Mouse (Mus musculus) heart, embryonic 16.5 days (tissue): Measurements from ENCODE around the gene Gm21964. TPM values are rescaled to one million over a fixed set of nuclear protein-coding genes. Genes with fewer than 3 reads are reported as not detected.
A peak's percentile ranks its signal among the peaks of the same experiment; 100 is the strongest.

Source experiments
- ATAC-seq: fragments of 200-750 bp; cut with Nextera tagmentation; replicated peaks from 2 replicates; pipeline ENCODE4 v1.8.0; 2017; ENCODE audit warnings: moderate number of reproducible peaks; ENCODE audit not compliant: insufficient read depth, low FRiP score; ENCODE audit errors: extremely low read depth
- H3K27ac ChIP-seq: fragments of 300-500 bp; sonication (generic); 2 replicates; pipeline ENCODE4 v1.5.1; 2014; ENCODE audit warnings: mild to moderate bottlenecking, low read length, control low read depth, moderate library complexity
- H3K27me3 ChIP-seq: fragments of 300-500 bp; sonication (generic); 2 replicates; pipeline ENCODE4 v1.6.1; 2014; ENCODE audit warnings: low read length, mixed read lengths; ENCODE audit not compliant: control insufficient read depth, insufficient read depth
- H3K36me3 ChIP-seq: fragments of 300-500 bp; sonication (generic); 2 replicates; pipeline ENCODE4 v1.6.1; 2014; ENCODE audit not compliant: control insufficient read depth, insufficient read depth
- H3K4me1 ChIP-seq: fragments of 300-500 bp; sonication (generic); 2 replicates; pipeline ENCODE4 v1.6.1; 2014; ENCODE audit warnings: low read length, mixed read lengths; ENCODE audit not compliant: control insufficient read depth, insufficient read depth
- H3K4me2 ChIP-seq: fragments of 300-500 bp; sonication (generic); 2 replicates; pipeline ENCODE4 v1.6.1; 2014; ENCODE audit warnings: low read depth, mild to moderate bottlenecking, control low read depth, low read length
- H3K4me3 ChIP-seq: fragments of 300-500 bp; sonication (generic); 2 replicates; pipeline ENCODE4 v1.5.1; 2014; ENCODE audit warnings: mild to moderate bottlenecking, control low read depth, low read length
- H3K9ac ChIP-seq: fragments of 300-500 bp; sonication (generic); 2 replicates; pipeline ENCODE4 v1.6.1; 2014; ENCODE audit warnings: low read length, control low read depth
- H3K9me3 ChIP-seq: fragments of 300-500 bp; sonication (generic); replicated peaks from 2 replicates; pipeline ENCODE4 v1.6.1; 2016; ENCODE audit warnings: low read length; ENCODE audit not compliant: control insufficient read depth
- WGBS: fragments of 180-500 bp; shearing (Covaris S2); extraction: QIAGEN DNeasy Blood & Tissue Kit; methylation state at CpG from one replicate; pipeline ENCODE4 v1.1.7; 2014; 5-methylcytosine and 5-hydroxymethylcytosine counted together
- polyA plus RNA-seq: library from polyadenylated mRNA; unstranded; fragments of >200 nt; fragmentation: Nextera tagmentation; extraction: Ambion mirVana; gene quantifications from 2 replicates; pipeline ENCODE4 v1.2.1, GENCODE M21; 2015

Gm21964 gene
- not detected in 2 replicates for polyA plus RNA-seq

DNA sequence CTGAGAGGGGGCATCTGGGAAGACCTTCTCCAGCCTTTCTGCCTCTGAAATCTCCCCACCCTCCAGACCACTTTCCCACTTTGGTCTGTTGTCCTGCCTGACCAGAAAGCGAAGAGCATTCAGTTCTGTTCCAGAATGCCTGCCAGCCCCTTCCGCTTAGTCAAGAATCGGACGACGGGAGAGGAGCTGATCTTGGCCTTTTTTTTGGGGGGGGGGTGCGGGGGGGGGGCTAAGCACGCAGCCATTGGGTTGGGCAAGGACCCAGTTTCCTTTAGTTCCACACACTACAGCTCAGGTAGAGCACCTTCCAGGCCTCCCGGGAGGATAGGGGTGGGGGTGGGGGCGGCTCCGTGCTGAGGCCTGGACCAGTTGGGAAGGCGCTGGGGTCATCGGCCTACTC lies at the start of gene Gm21964:
Gene Gm21964 (plus strand): TSS at position 301 of the 400 bp plus-strand sequence.
- Histone ChIP-seq H3K4me2 (no peak within 1 kb of the TSS), H3K9ac (no peak within 1 kb of the TSS), H3K27ac (no peak within 1 kb of the TSS), H3K27me3 (no peaks in the 10 kb centered on the region), H3K36me3 (no peaks in the 10 kb centered on the region), H3K9me3 (no peaks in the 10 kb centered on the region), H3K4me1 (no peaks in the 10 kb centered on the region), H3K4me3 (no peak within 1 kb of the TSS)
- WGBS, result 84% methylated on average over 12 of the region's 12 CpGs
- ATAC-seq, result no peak

DNA sequence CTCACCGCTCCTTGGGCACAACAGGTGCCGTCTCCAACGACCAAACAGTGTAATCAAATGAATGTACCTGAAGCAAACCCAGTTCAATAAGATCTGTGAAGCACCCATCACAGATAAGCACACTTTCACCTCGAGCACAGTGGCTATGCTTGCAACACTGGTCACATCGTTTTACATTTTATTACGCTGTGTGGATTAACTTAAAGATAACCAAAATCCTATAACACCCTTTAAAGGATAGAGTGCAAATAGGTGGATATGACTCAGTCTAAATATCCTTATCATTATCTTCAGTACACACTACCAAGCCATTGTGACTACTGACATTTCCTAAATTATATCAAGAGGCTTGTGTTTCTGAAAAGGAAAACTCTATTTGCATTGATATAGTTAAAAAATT lies 49.8 kb upstream of the Gm21964 start:
- no peaks in the 10 kb centered on the region for H3K4me1 ChIP-seq
- H3K9me3 ChIP-seq, result no peaks in the 10 kb centered on the region
- no peak for ATAC-seq
- H3K36me3 ChIP-seq, result no peaks in the 10 kb centered on the region
- H3K27ac ChIP-seq, result no peak overlapping the region
- H3K27me3 ChIP-seq, result no peaks in the 10 kb centered on the region
- no peak overlapping the region for H3K4me2 ChIP-seq
- no peak overlapping the region for H3K9ac ChIP-seq
- H3K4me3 ChIP-seq, result no peak overlapping the region
- 65% methylated on average over 6 of the region's 6 CpGs for WGBS

DNA sequence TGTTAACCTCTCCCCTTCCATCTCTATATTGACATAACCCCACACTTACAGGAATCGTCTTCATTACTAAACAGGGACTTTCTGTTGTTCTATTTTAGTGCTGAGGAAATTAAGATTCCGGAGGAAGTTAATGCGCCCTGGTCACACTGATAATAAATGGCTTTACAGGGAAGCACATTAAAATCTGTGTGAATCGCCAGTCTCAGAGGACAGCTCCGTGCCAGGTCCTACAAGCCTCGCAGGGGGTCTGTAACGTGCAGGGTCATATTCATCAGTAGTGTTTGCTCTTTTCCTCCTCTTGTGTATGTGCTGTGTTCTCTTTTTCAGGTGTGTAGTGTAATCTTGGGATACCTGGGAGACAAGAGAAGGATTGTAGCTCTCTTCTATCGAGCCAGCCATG lies 42.8 kb upstream of the Gm21964 start:
- no peak overlapping the region for H3K27ac ChIP-seq
- 53% methylated on average over 8 of the region's 8 CpGs for WGBS

DNA sequence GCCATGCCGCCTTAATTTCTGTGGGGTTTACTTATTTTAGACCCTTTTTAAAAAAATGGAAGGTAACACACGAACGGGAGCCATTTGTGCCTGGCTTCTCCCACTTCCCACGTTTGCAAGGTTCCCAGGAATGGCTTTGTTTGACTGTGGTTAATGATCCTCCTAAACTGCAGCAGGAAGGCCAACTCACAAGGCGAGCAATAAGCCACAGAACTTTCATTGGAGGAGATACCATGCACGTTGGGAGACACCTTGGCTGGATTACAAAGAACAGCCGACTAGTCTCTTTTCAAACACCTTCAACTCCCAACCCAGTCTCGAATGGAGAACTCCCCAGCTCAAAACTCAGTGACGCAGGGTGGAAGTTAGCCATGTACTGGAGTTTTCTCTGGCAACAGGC lies 36.8 kb upstream of the Gm21964 start:
- H3K4me1 ChIP-seq, result no peaks in the 10 kb centered on the region
- no peak overlapping the region for H3K9ac ChIP-seq
- peaks cover 2% of the 10 kb centered on the region for H3K9me3 ChIP-seq
- H3K27me3 ChIP-seq, result no peaks in the 10 kb centered on the region
- no peak overlapping the region for H3K4me3 ChIP-seq
- H3K36me3 ChIP-seq, result no peaks in the 10 kb centered on the region
- WGBS, result 63% methylated on average over 9 of the region's 9 CpGs
- no peak overlapping the region for H3K4me2 ChIP-seq
- no peak overlapping the region for H3K27ac ChIP-seq
- no peak for ATAC-seq

More for the DNA sequence above, 42.8 kb upstream of the Gm21964 start:
- Histone ChIP-seq H3K9me3 (no peaks in the 10 kb centered on the region; the same call in 1 of the 2 replicates), H3K4me1 (no peaks in the 10 kb centered on the region), H3K4me3 (no peak overlapping the region), H3K36me3 (no peaks in the 10 kb centered on the region), H3K27me3 (no peaks in the 10 kb centered on the region), H3K4me2 (no peak overlapping the region), H3K9ac (no peak overlapping the region)
- no peak for ATAC-seq

DNA sequence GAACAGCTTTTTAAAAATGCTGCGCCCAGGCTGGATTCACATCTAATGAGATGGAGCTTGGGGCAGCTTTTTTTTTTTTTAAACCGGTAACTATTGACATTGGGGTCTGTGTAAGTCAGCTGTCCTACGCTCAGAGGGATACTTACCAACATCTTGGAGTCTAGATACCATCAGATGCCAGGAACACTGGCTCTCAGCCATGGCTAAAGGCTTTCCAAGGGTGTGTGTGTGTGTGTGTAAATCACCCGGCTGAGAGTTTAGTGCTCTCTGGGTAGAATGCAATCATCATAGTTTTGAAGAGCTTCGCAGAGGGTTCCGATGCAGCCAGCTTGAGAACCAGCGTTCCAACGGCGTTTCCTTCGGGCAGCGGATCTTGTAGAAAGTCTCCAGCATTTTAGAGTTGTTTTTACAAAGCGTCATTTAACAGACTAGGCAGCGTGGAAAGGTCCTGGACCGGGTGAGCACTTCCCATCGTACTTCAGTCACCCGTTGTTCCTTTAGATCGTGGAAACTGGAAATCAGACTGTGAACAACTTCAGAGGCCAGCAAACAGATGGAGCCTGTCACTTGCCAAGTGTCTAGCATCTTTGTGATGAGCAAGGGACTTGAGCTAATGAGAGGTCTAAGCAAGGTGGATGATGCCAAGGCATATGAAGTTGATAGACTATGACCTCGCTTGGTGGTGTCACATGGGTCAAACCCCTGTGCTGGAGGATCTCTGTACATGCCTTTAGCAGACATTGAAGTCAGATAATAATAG lies 36.2 kb upstream of the Gm21964 start:
- no peak for ATAC-seq
- Histone ChIP-seq H3K27ac (no peak overlapping the region), H3K4me3 (no peak overlapping the region), H3K4me2 (no peak overlapping the region), H3K4me1 (no peaks in the 10 kb centered on the region), H3K27me3 (no peaks in the 10 kb centered on the region), H3K9me3 (peaks cover 2% of the 10 kb centered on the region), H3K36me3 (no peaks in the 10 kb centered on the region), H3K9ac (no peak overlapping the region)
- WGBS, result 88% methylated on average over 18 of the region's 18 CpGs

DNA sequence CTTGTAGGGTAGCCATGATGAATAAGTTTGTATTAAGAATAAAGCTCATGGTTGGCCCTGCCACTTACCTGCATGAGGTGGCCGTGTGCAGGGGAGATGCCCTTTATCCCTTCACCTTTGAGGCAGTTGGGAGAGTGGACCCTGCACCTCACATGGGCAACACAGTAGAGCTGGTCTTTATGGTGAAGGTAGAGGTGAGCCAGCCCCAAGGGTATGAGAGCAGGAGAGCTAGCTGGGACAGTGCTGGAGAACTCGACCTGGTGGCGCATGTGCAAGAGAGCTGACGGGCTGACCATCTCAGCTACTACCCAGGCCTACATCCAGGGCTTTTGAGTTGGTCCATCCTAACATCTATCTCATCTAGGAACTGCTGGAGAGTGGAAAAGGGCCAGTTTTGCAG lies 35.3 kb upstream of the Gm21964 start:
- Histone ChIP-seq H3K36me3 (no peaks in the 10 kb centered on the region), H3K9ac (no peak overlapping the region), H3K4me1 (no peaks in the 10 kb centered on the region), H3K27me3 (no peaks in the 10 kb centered on the region), H3K9me3 (peaks cover 2% of the 10 kb centered on the region), H3K27ac (no peak overlapping the region), H3K4me3 (no peak overlapping the region), H3K4me2 (no peak overlapping the region)
- WGBS, result 90% methylated on average over 4 of the region's 4 CpGs
- ATAC-seq, result no peak

DNA sequence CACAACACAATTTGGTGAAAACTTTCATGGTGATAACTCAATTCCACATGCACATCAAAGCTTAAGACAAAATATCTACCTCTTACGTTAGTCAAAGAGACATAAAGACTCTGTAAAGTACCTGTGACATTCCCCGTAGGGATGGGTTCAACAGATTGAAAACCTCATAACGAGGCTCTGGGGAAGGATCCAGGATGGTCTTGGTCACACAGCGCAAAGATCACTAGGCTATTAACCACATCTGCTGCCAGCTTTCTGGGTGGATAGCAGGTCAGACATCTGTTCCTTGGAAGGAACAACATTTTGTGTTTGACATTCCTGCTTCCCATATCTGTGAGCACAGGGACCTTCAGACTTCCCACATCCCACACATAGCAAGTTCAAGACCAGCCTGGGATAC lies 31.3 kb upstream of the Gm21964 start:
- ATAC-seq, result no peak
- Histone ChIP-seq H3K4me2 (no peak overlapping the region), H3K4me3 (no peak overlapping the region), H3K4me1 (no peaks in the 10 kb centered on the region), H3K27me3 (0 out of 2 replicates have a peak, but pooled peaks cover 2% of the 10 kb centered on the region), H3K27ac (no peak overlapping the region), H3K36me3 (no peaks in the 10 kb centered on the region), H3K9me3 (peaks cover 5% of the 10 kb centered on the region), H3K9ac (no peak overlapping the region)
- 79% methylated on average over 4 of the region's 4 CpGs for WGBS

DNA sequence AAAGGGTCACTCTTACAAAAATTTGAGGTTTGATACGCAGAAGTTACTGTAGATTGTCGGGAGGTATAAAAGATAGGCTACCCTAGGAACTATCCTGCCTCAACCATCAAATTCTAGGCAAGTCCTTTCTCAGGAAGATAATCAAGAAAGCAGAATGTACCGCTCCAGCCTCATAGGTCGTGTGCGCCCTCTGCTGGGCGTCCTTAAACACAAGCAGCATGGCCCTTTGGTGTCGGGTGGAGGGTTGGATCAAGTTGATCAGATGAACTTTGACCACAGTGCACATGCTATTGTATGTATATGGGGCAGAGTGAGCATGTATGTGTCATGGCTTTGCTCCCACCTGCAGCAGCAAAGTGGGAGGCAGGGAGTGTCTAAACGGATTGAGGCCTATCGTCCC lies 29.4 kb upstream of the Gm21964 start:
- Histone ChIP-seq H3K4me2 (no peak overlapping the region), H3K9me3 (peaks cover 5% of the 10 kb centered on the region), H3K27me3 (0 out of 2 replicates have a peak, but pooled peaks cover 2% of the 10 kb centered on the region), H3K4me3 (no peak overlapping the region), H3K9ac (no peak overlapping the region), H3K36me3 (no peaks in the 10 kb centered on the region), H3K4me1 (no peaks in the 10 kb centered on the region), H3K27ac (no peak overlapping the region)
- 0 out of 2 replicates have a peak, but pooled peaks have one; percentile 10 for ATAC-seq
- 12% methylated on average over 9 of the region's 9 CpGs for WGBS

DNA sequence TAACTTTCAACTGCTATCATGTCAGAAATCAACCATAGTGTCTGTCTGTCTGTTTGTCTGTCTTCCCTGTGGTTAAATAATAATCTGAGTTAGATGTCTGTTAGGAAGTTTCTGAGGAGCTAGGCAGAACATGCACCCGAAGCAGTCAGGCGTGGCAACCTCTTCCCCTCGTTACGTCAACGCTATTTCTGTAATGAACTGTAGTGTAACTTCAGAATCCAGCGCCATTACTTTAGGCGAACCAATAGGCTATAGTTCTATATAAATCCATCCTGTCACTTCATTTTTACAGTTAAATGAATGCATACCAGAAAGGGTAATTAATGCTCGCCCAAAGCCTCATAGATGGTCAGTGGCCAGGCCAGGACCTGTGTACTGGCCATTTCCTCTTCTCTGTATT lies 26.5 kb upstream of the Gm21964 start:
- WGBS, result 79% methylated on average over 8 of the region's 8 CpGs
- Histone ChIP-seq H3K27me3 (0 out of 2 replicates have a peak, but pooled peaks cover 5% of the 10 kb centered on the region), H3K4me1 (no peaks in the 10 kb centered on the region), H3K4me2 (no peak overlapping the region), H3K36me3 (no peaks in the 10 kb centered on the region), H3K27ac (no peak overlapping the region), H3K9ac (no peak overlapping the region), H3K4me3 (no peak overlapping the region), H3K9me3 (peaks cover 3% of the 10 kb centered on the region; the same call in 1 of the 2 replicates)
- no peak for ATAC-seq
